Mouse (Mus musculus): ENCODE results near the gene Batf3.

- TF ChIP-seq CTCF (IDR thresholded peaks at IDR 0.05; ENCODE audit: insufficient read depth, low read depth, low read length) = 0 out of 2 replicates have a peak, but pooled peaks have one; percentile 40
- TF ChIP-seq POLR2A (IDR thresholded peaks at IDR 0.05; ENCODE audit: insufficient read depth, low read depth, low read length) = peak; percentile 73
These were observed 34.7 kb upstream of the Batf3 start, which contains the start of the genes Tatdn3 and Nsl1 for GRCm38 (mm10) chr1:191062781-191063485.

All from olfactory bulb, adult 2 months (tissue).